Comparison of ENCODE assay signal across 20 mouse cellular contexts in the genomic region with DNA sequence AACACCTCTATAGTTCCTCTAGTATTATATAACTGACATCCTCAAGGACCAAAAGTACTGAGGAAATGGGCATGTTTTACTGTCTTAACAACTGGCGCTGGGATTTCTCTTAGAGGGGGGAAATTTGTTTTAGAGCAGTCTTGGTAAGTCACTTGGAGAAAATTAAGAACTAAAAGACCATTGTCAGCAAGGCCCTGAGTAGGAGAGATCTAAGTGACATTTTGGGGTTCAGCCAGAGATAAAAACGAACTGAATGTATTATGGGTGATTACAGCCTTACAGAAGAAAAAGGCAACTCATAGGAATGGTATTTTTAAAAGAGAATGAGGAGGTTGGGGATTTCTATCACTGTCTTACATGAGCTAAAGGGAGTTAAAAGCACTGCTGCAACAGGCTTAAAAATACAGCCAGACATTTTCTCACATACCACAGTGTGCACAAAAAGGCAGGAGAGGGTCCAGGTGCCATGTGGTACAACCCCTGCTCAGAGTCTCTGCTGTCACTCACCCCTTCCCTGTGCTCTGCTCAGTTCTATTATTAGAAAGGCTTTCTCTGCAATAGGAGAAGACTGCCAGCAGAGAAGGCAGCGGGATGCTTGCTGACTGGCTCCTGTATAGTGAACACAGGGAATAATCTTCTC.
DNase-seq lines count a peak whose midpoint lies in the region; ATAC-seq and TF ChIP-seq lines count a peak whose summit lies in the region.
"Had no signal": no experiment of that assay in that cellular context is flagged by ENCODE, and none has a peak within 500 bp of the region (broad histone marks: within the 10 kb centered on the region; RNA-seq: fewer than 3 reads in every experiment).

No protein-coding gene starts in this region.

- no peaks in the 10 kb centered on the region for H3K4me1 ChIP-seq in heart, embryonic 15.5 days (replicated peaks)
- H3K4me1 ChIP-seq in limb, embryonic 14.5 days (ENCODE audit: control insufficient read depth, insufficient read depth, low read length) = no peaks in the 10 kb centered on the region
- no peaks in the 10 kb centered on the region for H3K4me1 ChIP-seq in limb, embryonic 10.5 days
- H3K4me1 ChIP-seq in forebrain, postnatal 0 days (ENCODE audit: insufficient read depth) = peaks cover 9% of the 10 kb centered on the region; the same call in 1 of the 2 replicates
- H3K4me1 ChIP-seq: embryonic facial prominence, embryonic 15.5 days; limb, embryonic 13.5 days; megakaryocyte, embryonic 14.5 days had no signal

- ATAC-seq in heart, embryonic 15.5 days (replicated peaks; ENCODE audit: insufficient number of reproducible peaks, insufficient read depth, low FRiP score, low read depth) = peak; percentile 86
- ATAC-seq in limb, embryonic 14.5 days (ENCODE audit: low FRiP score, low read depth) = peak; percentile 34; the same call in 1 of the 2 replicates
- ATAC-seq in forebrain, postnatal 0 days = peak; percentile 77
- ATAC-seq: Patski had no signal

- H3K27ac ChIP-seq in heart, embryonic 15.5 days = no peak overlapping the region
- no peak overlapping the region for H3K27ac ChIP-seq in limb, embryonic 14.5 days (replicated peaks; ENCODE audit: low read depth, low read length)
- H3K27ac ChIP-seq in limb, embryonic 10.5 days = no peak overlapping the region
- no peak overlapping the region for H3K27ac ChIP-seq in forebrain, postnatal 0 days (ENCODE audit: low read depth, low read length)
- H3K27ac ChIP-seq: embryonic facial prominence, embryonic 15.5 days; gastrocnemius, adult 2 months; limb, embryonic 13.5 days had no signal

- no peak overlapping the region for H3K4me3 ChIP-seq in heart, embryonic 15.5 days
- no peak overlapping the region for H3K4me3 ChIP-seq in limb, embryonic 14.5 days (replicated peaks; ENCODE audit: low read length)
- H3K4me3 ChIP-seq in limb, embryonic 10.5 days = no peak overlapping the region
- no peak overlapping the region for H3K4me3 ChIP-seq in forebrain, postnatal 0 days (ENCODE audit: low read depth, low read length)
- H3K4me3 ChIP-seq: embryonic facial prominence, embryonic 15.5 days; gastrocnemius, adult 2 months; limb, embryonic 13.5 days; megakaryocyte, embryonic 14.5 days had no signal

- intact Hi-C loops in left cerebral cortex, postnatal 14 days (cut with DNase I) = no loop called here
- intact Hi-C loops in gastrocnemius, postnatal 36 days (cut with DNase I) = no loop called here
- intact Hi-C loops in gastrocnemius, postnatal 14 days (cut with DNase I; ENCODE audit: low total_unique reads) = no loop called here

- 34% methylated on average over 3 of the region's 3 CpGs for WGBS in heart, embryonic 15.5 days
- 45% methylated on average over 3 of the region's 3 CpGs for WGBS in limb, embryonic 14.5 days
- WGBS in limb, embryonic 10.5 days = 79% methylated on average over 3 of the region's 3 CpGs
- WGBS in forebrain, postnatal 0 days = 32% methylated on average over 3 of the region's 3 CpGs

- no peak for TF ChIP-seq CTCF in forebrain, postnatal 0 days (IDR thresholded peaks at IDR 0.05; ENCODE audit: low read depth)

- H3K9ac ChIP-seq in heart, embryonic 15.5 days = no peak overlapping the region
- no peak overlapping the region for H3K9ac ChIP-seq in limb, embryonic 14.5 days (ENCODE audit: low read depth, low read length, severe bottlenecking)
- no peak overlapping the region for H3K9ac ChIP-seq in forebrain, postnatal 0 days
- H3K9ac ChIP-seq: embryonic facial prominence, embryonic 15.5 days; limb, embryonic 13.5 days had no signal

- DNase-seq in heart, adult 11 months = no peak
- DNase-seq in limb, embryonic 14.5 days (ENCODE audit: low spot score) = no peak
- no peak for DNase-seq in limb, embryonic 10.5 days (ENCODE audit: low spot score)
- DNase-seq in forebrain, postnatal 0 days = peak; percentile 16
- DNase-seq in left cerebral cortex, postnatal 14 days (ENCODE audit: low spot score in 2 of 2) = peak; percentile 7 to 24
- DNase-seq in gastrocnemius, postnatal 36 days = no peak
- DNase-seq in gastrocnemius, postnatal 14 days = no peak
- DNase-seq: cerebellum, postnatal 36 days; gastrocnemius, adult 2 months; heart, postnatal 4 days; kidney, adult 11 months; kidney, postnatal 36 days; lung, adult 2 months; thymus, adult 2 months had no signal

- H3K9me3 ChIP-seq in heart, embryonic 15.5 days (replicated peaks) = no peaks in the 10 kb centered on the region
- no peaks in the 10 kb centered on the region for H3K9me3 ChIP-seq in limb, embryonic 14.5 days (ENCODE audit: control insufficient read depth, low read length)
- no peaks in the 10 kb centered on the region for H3K9me3 ChIP-seq in limb, embryonic 10.5 days (replicated peaks)
- H3K9me3 ChIP-seq in forebrain, postnatal 0 days (ENCODE audit: low read length) = no peaks in the 10 kb centered on the region
- H3K9me3 ChIP-seq: embryonic facial prominence, embryonic 15.5 days; limb, embryonic 13.5 days; megakaryocyte, embryonic 14.5 days had no signal

- no peaks in the 10 kb centered on the region for H3K36me3 ChIP-seq in heart, embryonic 15.5 days
- H3K36me3 ChIP-seq in limb, embryonic 14.5 days (ENCODE audit: control insufficient read depth, insufficient read depth, low read length) = no peaks in the 10 kb centered on the region
- H3K36me3 ChIP-seq in limb, embryonic 10.5 days = no peaks in the 10 kb centered on the region
- H3K36me3 ChIP-seq in forebrain, postnatal 0 days (ENCODE audit: insufficient read depth) = no peaks in the 10 kb centered on the region
- H3K36me3 ChIP-seq: embryonic facial prominence, embryonic 15.5 days; limb, embryonic 13.5 days had no signal

- H3K27me3 ChIP-seq in heart, embryonic 15.5 days = no peaks in the 10 kb centered on the region
- no peaks in the 10 kb centered on the region for H3K27me3 ChIP-seq in limb, embryonic 14.5 days (ENCODE audit: control insufficient read depth, insufficient read depth, low read length)
- H3K27me3 ChIP-seq in limb, embryonic 10.5 days (ENCODE audit: low read depth, poor library complexity, severe bottlenecking) = no peaks in the 10 kb centered on the region
- no peaks in the 10 kb centered on the region for H3K27me3 ChIP-seq in forebrain, postnatal 0 days (ENCODE audit: insufficient read depth, low read length)
- H3K27me3 ChIP-seq: CH12.LX; embryonic facial prominence, embryonic 15.5 days; limb, embryonic 13.5 days; megakaryocyte, embryonic 14.5 days had no signal

- H3K4me2 ChIP-seq in heart, embryonic 15.5 days = no peak overlapping the region
- no peak overlapping the region for H3K4me2 ChIP-seq in limb, embryonic 14.5 days (replicated peaks; ENCODE audit: low read depth, low read length, severe bottlenecking)
- H3K4me2 ChIP-seq in forebrain, postnatal 0 days (ENCODE audit: low read depth) = no peak overlapping the region
- H3K4me2 ChIP-seq: embryonic facial prominence, embryonic 15.5 days; limb, embryonic 13.5 days had no signal

- no peak for TF ChIP-seq POLR2A in limb, embryonic 14.5 days (IDR thresholded peaks at IDR 0.05; ENCODE audit: borderline replicate concordance, extremely low read depth, insufficient read depth, insufficient read length)

Comparison
In these comparisons a context has a peak if more than half of its experiments do, and no peak if none do; other contexts are left out.
1. ATAC-seq: peak in every context shown above with its lines; median percentile 86 in heart, embryonic 15.5 days; 77 in forebrain, postnatal 0 days; 34 in limb, embryonic 14.5 days.
2. DNase-seq: peak in forebrain, postnatal 0 days (single experiment) and left cerebral cortex, postnatal 14 days (2 of 2); none in heart, adult 11 months (single experiment), limb, embryonic 14.5 days (single experiment), limb, embryonic 10.5 days (single experiment), gastrocnemius, postnatal 36 days (0 of 2) and gastrocnemius, postnatal 14 days (single experiment).